Mouse (Mus musculus) c-Kit-positive CD71-negative TER-119-negative erythroid progenitor cells, embryonic 14.5 days (primary cell): ENCODE data around the gene Ssh1.

Source experiments
- DNase-seq: peaks from one replicate; pipeline ENCODE4 v3.0.0-alpha.2; 2013; ENCODE audit warnings: low read depth

Gene Ssh1

DNA sequence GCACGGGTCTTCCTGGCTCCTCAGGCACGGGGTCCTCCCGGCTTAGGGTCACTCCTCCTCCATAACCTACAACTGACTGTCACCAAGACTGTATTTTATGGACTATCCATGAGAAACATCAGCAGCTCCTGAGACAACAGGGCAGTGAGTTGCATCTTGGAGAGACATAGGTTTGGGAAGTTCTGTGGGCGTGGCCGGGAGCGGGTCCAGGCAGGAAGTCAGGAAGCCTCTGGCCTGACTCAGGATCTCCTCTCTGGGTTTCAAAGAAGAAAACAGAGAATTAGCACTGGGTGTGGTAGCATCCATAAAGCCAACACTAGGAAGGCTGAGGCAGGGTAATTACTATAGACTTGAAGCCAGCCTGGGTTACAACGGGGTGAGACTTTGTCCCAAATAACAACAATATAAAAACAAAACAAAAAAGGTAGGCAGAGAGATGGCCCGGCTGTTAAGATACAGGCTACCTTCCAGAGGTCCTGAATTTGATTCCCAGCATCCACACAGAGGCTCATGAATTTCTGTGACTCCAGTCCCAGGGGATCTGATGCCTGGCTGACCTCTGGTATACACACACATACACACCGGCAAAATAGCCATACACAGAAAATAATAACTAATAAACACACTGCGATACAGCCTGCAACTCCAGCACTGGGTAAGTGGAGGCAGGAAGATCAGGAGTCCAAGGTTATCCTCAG, 63.6 kb downstream of the Ssh1 start:
- no peak for DNase-seq

DNA sequence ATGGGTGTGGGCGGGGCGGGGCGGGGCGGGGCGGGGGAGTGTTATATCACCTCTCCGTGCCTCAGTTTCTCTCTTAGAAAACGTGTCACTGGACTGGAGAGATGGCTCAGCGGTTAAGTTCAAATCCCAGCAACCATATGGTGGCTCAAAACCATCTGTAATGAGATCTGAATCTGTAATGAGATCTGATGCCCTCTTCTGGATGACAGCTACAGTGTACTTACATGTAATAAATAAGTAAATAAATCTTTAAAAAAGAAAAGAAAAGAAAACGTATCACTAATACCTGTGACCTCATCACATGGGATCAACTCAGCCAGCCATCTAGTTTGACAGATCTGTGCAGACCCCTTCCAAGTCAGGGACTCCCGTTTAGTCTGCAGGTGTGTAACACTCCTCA, 64.2 kb downstream of the Ssh1 start:
- no peak for DNase-seq

DNA sequence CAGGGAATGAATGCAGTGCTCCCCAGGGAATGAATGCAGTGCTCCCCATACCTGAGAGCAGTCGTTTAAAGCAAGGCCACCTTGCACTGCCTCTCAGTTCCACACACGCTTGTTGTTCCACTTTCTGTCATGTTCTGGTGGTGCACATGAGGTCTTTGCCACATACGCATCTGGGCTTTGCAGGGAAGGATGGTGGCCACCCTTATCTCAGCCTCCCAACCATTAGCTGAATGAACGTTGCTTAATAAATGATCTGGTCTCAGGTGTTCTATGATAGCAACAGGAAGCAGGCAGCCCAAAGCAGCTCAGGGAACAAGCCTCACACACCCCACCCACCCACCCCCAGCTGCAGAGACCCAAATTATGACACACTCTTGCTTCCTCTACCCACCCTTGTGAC, 69.1 kb downstream of the Ssh1 start:
- no peak for DNase-seq

DNA sequence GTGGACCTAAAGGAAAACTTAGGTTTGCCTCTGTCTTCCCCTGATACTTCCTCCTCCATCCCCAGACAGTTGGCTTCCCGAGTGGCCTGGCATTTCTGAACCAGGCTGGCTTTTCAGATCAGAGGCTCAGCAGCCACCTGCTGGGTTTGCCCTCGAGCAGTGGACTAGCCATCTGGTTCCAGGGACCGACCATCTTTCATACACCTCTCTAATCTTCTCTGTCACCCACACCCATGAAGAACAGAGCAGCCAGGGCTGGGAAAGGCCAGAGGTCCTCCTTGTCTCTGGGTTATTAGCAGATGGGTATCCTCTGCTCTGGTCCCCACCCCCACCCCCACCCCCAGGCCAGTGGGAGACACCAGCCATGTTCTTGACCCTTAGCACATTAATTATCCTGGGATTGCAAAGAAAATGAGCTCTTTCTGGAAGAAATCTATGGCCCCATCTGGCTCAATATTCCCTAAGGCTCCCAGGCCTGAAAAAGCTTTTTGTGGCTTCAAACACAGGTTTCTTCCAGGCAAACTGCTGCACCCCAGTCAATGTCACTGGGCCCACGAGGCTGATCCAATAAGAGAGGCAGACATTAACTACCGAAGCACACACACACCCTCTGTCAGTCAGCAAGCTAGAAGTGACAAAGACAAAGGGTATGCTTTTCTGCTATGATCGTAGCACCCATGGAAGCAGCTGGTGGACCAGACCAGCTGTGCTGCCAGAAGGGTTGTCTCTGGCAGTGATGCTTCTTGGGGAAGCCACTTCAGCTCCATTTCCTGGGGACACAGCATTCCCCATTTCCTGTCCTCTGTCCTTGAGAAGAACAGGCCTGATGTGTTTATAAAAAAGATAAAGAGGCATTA, 72.2 kb downstream of the Ssh1 start:
- DNase-seq, result no peak

GRCm38 (mm10) chr5:113919060-113919459, 74.6 kb downstream of the Ssh1 start:
- no peak for DNase-seq

GRCm38 (mm10) chr5:113918654-113919053, 75.0 kb downstream of the Ssh1 start:
- no peak for DNase-seq

DNA sequence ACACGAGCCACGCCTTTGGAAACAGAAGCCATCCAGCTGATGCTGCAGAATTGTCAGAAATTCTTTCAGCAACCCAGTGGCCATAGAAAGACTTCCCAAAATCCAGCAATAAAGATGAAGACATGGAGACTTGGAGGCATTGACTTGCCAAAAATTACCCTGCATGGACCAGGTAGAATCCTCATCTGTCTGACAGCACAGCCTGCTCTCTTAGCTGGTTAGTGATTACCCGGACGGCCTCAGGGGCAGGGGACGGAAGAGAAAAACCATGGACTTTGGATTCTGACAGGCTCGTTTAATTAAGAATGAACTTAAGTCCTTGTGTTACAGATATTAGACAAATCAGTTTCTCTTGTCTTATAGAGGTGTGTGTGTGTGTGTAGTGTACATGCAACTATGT, 83.0 kb downstream of the Ssh1 start:
- DNase-seq, result no peak

DNA sequence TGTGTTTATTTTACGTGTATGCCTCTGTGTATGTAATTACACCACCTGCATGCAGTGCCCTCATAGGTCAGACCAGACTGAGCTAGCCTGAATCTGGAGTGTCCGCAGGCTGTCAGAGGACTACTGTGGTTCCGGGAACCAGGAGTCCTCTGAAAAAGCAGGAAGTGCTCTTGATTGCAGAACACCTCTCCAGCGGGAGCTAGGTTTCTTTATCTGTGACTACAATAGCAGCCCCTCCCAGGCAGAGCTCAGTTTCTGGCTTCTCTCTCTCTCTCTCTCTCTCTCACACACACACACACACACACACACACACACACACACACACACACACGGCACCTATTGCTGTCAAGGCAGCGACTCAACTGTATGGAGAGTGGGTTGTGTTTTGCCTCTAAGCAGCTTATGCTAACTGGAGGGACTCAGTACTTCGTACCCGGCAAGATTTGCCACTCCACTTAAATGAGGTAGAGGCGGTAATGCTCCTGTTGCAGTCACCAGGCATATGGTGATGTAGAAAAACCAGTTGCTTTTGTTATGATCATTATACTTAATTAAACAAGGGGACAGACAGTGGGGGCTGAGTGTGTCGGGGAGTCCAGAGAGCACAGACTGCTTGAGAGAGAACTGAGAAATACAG, 83.5 kb downstream of the Ssh1 start:
- DNase-seq, result no peak

GRCm38 (mm10) chr5:113908592-113909441, 84.9 kb downstream of the Ssh1 start, which contains the start of gene Coro1c:
Coro1c (minus strand) TSS chr5:113908758.
- peak; percentile 96 for DNase-seq

DNA sequence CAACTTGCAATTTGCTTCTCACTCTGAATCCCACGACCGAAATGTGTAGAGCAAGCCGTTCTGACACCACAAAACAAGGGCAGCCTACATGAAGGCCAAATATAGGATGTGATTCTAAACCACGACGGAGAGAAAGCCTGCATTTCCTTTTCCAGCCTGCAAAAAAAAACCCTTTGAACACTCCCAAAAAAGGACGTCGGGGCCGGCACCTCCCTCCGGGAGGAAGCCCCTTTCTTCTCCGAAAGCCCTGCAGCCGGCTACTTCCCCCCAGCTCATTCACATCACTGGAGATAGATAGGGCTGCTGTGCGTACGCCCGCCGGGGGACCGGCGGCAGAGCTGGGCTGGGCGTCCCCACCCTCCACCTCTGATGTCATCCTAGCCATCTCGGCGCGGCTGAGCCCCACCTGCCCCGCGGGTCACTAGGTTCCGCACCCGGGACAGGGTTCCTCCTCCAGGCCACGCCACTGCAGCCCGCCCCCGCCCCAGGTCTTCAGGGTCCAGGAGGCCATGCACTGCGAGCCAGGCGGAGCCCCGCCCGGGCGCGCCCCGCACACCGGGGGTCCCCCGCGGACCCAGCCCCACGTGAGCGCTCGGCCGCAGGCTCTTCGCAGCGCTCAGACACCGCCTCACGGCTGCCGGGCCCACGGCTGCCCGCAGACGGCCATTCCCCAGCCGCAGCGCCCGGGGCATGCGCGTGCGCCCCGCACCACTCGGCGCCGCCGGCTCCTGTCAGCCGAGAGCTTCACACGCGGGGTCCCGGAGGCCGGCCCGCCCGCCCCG, 85.7 kb downstream of the Ssh1 start:
- peak; percentile 64 for DNase-seq

GRCm38 (mm10) chr5:113906958-113907735, 86.5 kb downstream of the Ssh1 start:
- DNase-seq, result no peak

DNA sequence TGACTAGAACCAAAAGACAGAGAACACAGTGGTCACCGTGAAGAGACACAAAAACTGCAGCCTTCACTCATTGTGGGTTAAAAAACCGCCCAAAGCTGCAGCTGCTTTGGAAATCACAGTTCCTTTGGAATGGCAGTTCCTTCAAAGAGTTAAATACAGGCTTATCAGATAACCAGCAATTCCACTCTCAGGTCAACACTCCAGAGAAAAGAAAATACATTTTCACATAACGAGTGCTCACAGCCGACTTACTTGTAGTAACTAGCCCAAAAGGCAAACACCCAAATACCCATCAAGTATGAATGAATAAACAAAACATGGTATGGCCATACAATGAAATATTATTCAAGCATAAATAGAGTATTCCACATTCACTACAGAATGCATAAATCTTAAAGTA, 88.7 kb downstream of the Ssh1 start:
- DNase-seq, result no peak

GRCm38 (mm10) chr5:113902983-113903382, 90.7 kb downstream of the Ssh1 start:
- no peak for DNase-seq

GRCm38 (mm10) chr5:113902017-113902416, 91.7 kb downstream of the Ssh1 start:
- no peak for DNase-seq

- no peak for DNase-seq
These were observed 92.6 kb downstream of the Ssh1 start for GRCm38 (mm10) chr5:113901074-113901571.

DNA sequence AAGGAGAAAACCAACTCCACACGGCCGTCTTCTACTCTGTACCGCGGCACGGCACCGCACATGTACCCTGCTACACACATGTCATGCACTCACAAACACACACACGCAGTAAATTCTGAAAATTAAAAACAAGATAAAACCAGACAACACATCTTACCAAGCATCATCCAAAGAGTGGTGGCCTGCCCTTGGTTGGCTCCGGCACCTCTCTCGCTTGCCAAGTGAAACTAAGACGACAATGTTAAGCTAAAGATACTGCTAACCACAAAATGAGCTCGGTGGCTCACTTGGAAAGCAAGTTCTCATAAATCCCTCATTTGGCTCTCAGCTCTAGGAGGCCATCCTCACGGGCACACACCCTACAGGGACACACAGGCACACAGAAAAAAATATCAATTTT, 94.2 kb downstream of the Ssh1 start:
- DNase-seq, result no peak

GRCm38 (mm10) chr5:113892005-113892404, 101.7 kb downstream of the Ssh1 start:
- no peak for DNase-seq

- no peak for DNase-seq
These were observed 102.8 kb downstream of the Ssh1 start for GRCm38 (mm10) chr5:113890874-113891273.

GRCm38 (mm10) chr5:113889912-113890311, 103.8 kb downstream of the Ssh1 start:
- DNase-seq, result no peak
